Mouse (Mus musculus): ENCODE data around the gene Ncdn. TPM values are rescaled to one million over a fixed set of nuclear protein-coding genes. Genes with fewer than 3 reads are reported as not detected.

Ncdn gene
- polyA plus RNA-seq, 1 experiment from 2014 or later: 116 TPM

GRCm38 (mm10) chr4:126754736-126755374 is 1.6 kb upstream of the Ncdn start:
- no peak for ATAC-seq (ENCODE audit: low FRiP score)
- 49% methylated on average over 12 of the region's 12 CpGs for WGBS
- Histone ChIP-seq H3K4me3 (replicated peaks; ENCODE audit: low read length) (peak overlapping the region; percentile 95), H3K4me2 (replicated peaks) (peak overlapping the region; percentile 91), H3K27ac (no peak overlapping the region), H3K9me3 (ENCODE audit: control insufficient read depth, low read length) (no peaks in the 10 kb centered on the region), H3K9ac (peak overlapping the region; percentile 95), H3K4me1 (replicated peaks; ENCODE audit: control insufficient read depth, insufficient read depth, low read length) (peaks cover 34% of the 10 kb centered on the region), H3K27me3 (ENCODE audit: control insufficient read depth, insufficient read depth, low read length) (no peaks in the 10 kb centered on the region), H3K36me3 (replicated peaks; ENCODE audit: control insufficient read depth, insufficient read depth) (peaks cover 13% of the 10 kb centered on the region)
- no peak for DNase-seq (ENCODE audit: low spot score)

DNA sequence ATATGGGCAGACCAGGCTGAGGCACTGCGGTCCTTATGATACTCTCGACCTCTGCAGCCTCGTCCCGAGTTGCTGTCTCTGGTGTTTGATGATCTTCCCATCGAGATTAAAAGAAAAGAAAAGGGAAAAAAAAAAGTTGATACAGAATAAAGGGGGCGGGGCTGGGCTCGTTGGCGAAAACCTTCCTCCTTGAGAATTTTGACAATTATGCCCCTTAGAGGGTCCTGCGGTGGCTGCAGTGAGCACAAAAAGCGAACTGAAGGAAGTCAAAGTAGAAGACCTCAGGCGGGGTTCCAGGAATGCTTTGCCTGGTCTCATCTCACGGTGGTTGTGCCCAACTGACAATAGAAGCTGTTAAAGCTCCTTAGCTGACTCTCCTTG is 983 bp upstream of the Ncdn start:
- no peaks in the 10 kb centered on the region for H3K9me3 ChIP-seq (ENCODE audit: control insufficient read depth, low read length)
- DNase-seq (ENCODE audit: low spot score) (no peak), ATAC-seq (ENCODE audit: low FRiP score) (no peak)
- H3K27ac ChIP-seq: peak overlapping the region; percentile 97
- H3K4me3 ChIP-seq (replicated peaks; ENCODE audit: low read length): peak overlapping the region; percentile 95
- under 1% methylated on average over 12 of the region's 12 CpGs for WGBS
- H3K36me3 ChIP-seq (replicated peaks; ENCODE audit: control insufficient read depth, insufficient read depth): peaks cover 12% of the 10 kb centered on the region
- no peaks in the 10 kb centered on the region for H3K27me3 ChIP-seq (ENCODE audit: control insufficient read depth, insufficient read depth, low read length)
- peak overlapping the region; percentile 95 for H3K9ac ChIP-seq
- H3K4me1 ChIP-seq (replicated peaks; ENCODE audit: control insufficient read depth, insufficient read depth, low read length): peaks cover 40% of the 10 kb centered on the region
- peak overlapping the region; percentile 91 for H3K4me2 ChIP-seq (replicated peaks)

GRCm38 (mm10) chr4:126752608-126753141 is 563 bp downstream of the Ncdn start:
- no peak for ATAC-seq (ENCODE audit: low FRiP score)
- Histone ChIP-seq H3K36me3 (replicated peaks; ENCODE audit: control insufficient read depth, insufficient read depth) (peaks cover 22% of the 10 kb centered on the region), H3K27ac (peak overlapping the region; percentile 97), H3K9me3 (ENCODE audit: control insufficient read depth, low read length) (no peaks in the 10 kb centered on the region), H3K4me3 (replicated peaks; ENCODE audit: low read length) (peak overlapping the region; percentile 95), H3K27me3 (ENCODE audit: control insufficient read depth, insufficient read depth, low read length) (no peaks in the 10 kb centered on the region), H3K4me2 (replicated peaks) (peak overlapping the region; percentile 91), H3K9ac (peak overlapping the region; percentile 95), H3K4me1 (replicated peaks; ENCODE audit: control insufficient read depth, insufficient read depth, low read length) (peaks cover 44% of the 10 kb centered on the region)
- under 1% methylated on average over 23 of the region's 23 CpGs for WGBS
- peak; percentile 46 for DNase-seq (ENCODE audit: low spot score)

GRCm38 (mm10) chr4:126752024-126752607 is 1.1 kb downstream of the Ncdn start:
- H3K4me3 ChIP-seq (replicated peaks; ENCODE audit: low read length): peak overlapping the region; percentile 95
- whole genome bisulfite sequencing: 5% methylated on average over 12 of the region's 13 CpGs
- ATAC-seq (ENCODE audit: low FRiP score) (no peak), DNase-seq (ENCODE audit: low spot score) (no peak)
- peaks cover 26% of the 10 kb centered on the region for H3K36me3 ChIP-seq (replicated peaks; ENCODE audit: control insufficient read depth, insufficient read depth)
- H3K9me3 ChIP-seq (ENCODE audit: control insufficient read depth, low read length): no peaks in the 10 kb centered on the region
- H3K27ac ChIP-seq: peak overlapping the region; percentile 97
- H3K27me3 ChIP-seq (ENCODE audit: control insufficient read depth, insufficient read depth, low read length): no peaks in the 10 kb centered on the region
- peak overlapping the region; percentile 91 for H3K4me2 ChIP-seq (replicated peaks)
- peak overlapping the region; percentile 95 for H3K9ac ChIP-seq
- peaks cover 44% of the 10 kb centered on the region for H3K4me1 ChIP-seq (replicated peaks; ENCODE audit: control insufficient read depth, insufficient read depth, low read length)

DNA sequence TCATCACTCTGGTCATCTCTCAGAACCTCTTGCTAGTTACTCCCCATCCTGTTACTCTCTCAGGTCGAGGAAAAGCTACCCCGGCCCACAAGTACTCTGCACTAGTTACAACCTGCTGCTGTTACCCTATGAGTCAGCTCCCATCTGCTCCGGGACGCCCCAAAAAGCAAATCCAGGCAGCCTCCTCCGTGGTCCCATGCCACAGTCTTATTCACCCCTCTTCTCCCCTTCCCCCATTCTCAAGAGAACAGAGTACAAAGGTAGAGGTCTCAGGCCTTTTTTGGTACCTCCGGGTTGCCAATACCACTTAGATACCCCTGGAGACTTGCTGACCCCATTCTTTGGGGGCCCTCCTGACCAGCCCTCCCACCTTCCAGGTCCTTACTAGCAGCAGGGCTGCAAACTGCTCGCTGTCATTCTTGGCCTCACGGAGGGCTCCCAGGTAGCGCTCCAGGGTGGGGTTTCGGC is 1.6 kb downstream of the Ncdn start:
- DNase-seq (ENCODE audit: low spot score) (no peak), ATAC-seq (ENCODE audit: low FRiP score) (no peak)
- Histone ChIP-seq H3K27ac (no peak overlapping the region), H3K36me3 (replicated peaks; ENCODE audit: control insufficient read depth, insufficient read depth) (peaks cover 32% of the 10 kb centered on the region), H3K9ac (peak overlapping the region; percentile 95), H3K4me1 (replicated peaks; ENCODE audit: control insufficient read depth, insufficient read depth, low read length) (peaks cover 44% of the 10 kb centered on the region), H3K4me2 (replicated peaks) (peak overlapping the region; percentile 91), H3K9me3 (ENCODE audit: control insufficient read depth, low read length) (no peaks in the 10 kb centered on the region), H3K4me3 (replicated peaks; ENCODE audit: low read length) (peak overlapping the region; percentile 95), H3K27me3 (ENCODE audit: control insufficient read depth, insufficient read depth, low read length) (no peaks in the 10 kb centered on the region)
- WGBS: 59% methylated on average over 10 of the region's 10 CpGs

DNA sequence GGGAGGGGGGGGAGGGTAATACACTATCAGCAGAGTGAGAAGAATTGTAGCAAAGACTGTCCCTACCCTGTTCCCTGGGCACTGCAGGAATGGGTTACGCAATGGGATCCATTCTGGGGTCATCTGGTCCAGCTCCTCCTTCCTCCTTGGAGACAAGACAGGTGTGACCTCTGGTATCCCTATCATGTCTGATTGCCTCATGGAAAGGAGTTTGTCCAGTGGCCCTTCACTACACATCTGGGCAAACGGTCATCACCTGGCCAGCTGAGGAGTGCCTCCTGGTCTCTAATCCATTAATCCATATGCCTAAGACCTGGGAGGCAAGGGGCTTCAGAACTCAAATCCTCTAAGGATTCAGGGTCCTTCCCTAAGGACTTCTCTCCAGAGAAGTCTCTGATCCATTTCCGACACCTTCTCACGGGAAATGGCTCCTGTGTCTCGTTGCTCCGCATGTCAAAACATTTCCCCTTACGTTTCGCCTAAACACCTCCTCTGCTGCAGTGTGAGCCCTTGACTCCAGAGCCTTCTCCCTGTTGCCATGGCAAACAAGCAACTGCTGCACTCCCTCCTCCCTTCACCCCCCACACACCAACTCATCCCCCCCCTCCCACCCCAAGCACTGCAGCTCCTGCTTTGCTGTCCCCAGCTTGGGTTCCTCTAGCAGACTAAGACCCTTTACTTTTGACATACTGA is 2.2 kb downstream of the Ncdn start:
- DNase-seq (ENCODE audit: low spot score) (no peak), ATAC-seq (ENCODE audit: low FRiP score) (no peak)
- 76% methylated on average over 8 of the region's 8 CpGs for WGBS
- H3K36me3 ChIP-seq (replicated peaks; ENCODE audit: control insufficient read depth, insufficient read depth): peaks cover 37% of the 10 kb centered on the region
- H3K4me1 ChIP-seq (replicated peaks; ENCODE audit: control insufficient read depth, insufficient read depth, low read length): peaks cover 44% of the 10 kb centered on the region
- no peak overlapping the region for H3K27ac ChIP-seq
- peak overlapping the region; percentile 95 for H3K4me3 ChIP-seq (replicated peaks; ENCODE audit: low read length)
- no peaks in the 10 kb centered on the region for H3K27me3 ChIP-seq (ENCODE audit: control insufficient read depth, insufficient read depth, low read length)
- peak overlapping the region; percentile 95; the same call in 1 of the 2 replicates for H3K9ac ChIP-seq
- H3K4me2 ChIP-seq (replicated peaks): peak overlapping the region; percentile 91
- no peaks in the 10 kb centered on the region for H3K9me3 ChIP-seq (ENCODE audit: control insufficient read depth, low read length)

DNA sequence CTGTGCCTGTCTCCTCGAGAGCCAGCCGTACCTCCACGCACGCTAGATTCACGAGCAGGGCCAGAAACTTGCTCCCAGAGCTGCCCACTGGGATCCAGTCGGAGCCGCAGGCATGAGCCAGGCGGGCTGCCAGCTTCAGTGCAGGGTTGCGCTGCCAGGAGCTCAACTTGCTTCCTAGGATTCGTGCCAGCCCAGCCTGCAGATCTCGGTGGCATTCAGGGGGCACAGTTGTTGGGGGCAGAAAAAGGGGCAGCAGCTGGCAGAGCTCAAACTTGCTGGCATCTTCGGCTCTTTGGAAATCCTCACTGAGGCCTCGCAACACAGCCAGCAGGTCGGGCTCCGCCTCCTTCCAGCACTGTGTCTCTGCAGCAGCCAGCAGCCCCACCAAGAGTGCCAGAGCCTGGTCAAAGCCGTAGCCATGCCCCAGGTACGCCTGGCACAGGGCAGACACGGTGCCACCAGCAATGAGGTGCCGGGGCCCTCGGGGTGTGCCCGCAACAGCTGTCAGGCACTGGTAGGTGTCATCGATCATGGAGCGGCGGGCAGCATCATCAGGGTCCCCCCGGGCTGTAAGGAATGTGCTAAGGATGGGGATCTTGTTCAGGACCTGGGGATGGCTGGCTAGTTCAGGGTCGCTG is 3.1 kb downstream of the Ncdn start:
- Histone ChIP-seq H3K27ac (no peak overlapping the region), H3K4me3 (replicated peaks; ENCODE audit: low read length) (no peak overlapping the region), H3K36me3 (replicated peaks; ENCODE audit: control insufficient read depth, insufficient read depth) (peaks cover 46% of the 10 kb centered on the region), H3K4me2 (replicated peaks) (peak overlapping the region; percentile 31), H3K4me1 (replicated peaks; ENCODE audit: control insufficient read depth, insufficient read depth, low read length) (peaks cover 42% of the 10 kb centered on the region), H3K9ac (peak overlapping the region; percentile 20; the same call in 1 of the 2 replicates), H3K27me3 (ENCODE audit: control insufficient read depth, insufficient read depth, low read length) (no peaks in the 10 kb centered on the region), H3K9me3 (ENCODE audit: control insufficient read depth, low read length) (no peaks in the 10 kb centered on the region)
- peak; percentile 73 for DNase-seq (ENCODE audit: low spot score)
- 70% methylated on average over 26 of the region's 26 CpGs for WGBS
- no peak for ATAC-seq (ENCODE audit: low FRiP score)

DNA sequence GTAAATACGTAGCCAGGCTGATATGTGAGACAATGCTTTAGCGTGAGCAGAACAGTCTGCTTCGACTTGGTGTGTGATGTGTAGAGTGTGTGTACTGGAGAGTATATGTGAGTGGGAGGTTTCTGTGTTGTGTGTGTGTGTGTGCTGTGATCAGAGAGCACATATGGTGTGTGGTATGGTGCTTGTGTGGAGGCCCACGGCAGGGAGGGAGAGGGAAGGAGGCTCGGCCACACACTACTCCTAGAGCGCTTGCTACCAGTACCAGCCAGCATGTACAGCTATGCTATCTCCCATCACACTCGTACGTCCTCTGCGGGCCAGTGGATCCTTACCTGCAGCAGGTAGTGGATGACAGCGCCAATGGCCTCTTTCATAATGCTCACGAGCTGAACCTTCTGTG is 3.7 kb downstream of the Ncdn start:
- peak overlapping the region; percentile 28 for H3K4me2 ChIP-seq (replicated peaks)
- peak overlapping the region; percentile 20; the same call in 1 of the 2 replicates for H3K9ac ChIP-seq
- WGBS: 86% methylated on average over 11 of the region's 11 CpGs
- no peak for DNase-seq (ENCODE audit: low spot score)
- peaks cover 52% of the 10 kb centered on the region for H3K36me3 ChIP-seq (replicated peaks; ENCODE audit: control insufficient read depth, insufficient read depth)
- no peaks in the 10 kb centered on the region for H3K27me3 ChIP-seq (ENCODE audit: control insufficient read depth, insufficient read depth, low read length)
- H3K4me3 ChIP-seq (replicated peaks; ENCODE audit: low read length): no peak overlapping the region
- H3K27ac ChIP-seq: no peak overlapping the region
- H3K9me3 ChIP-seq (ENCODE audit: control insufficient read depth, low read length): no peaks in the 10 kb centered on the region
- ATAC-seq (ENCODE audit: low FRiP score): no peak
- H3K4me1 ChIP-seq (replicated peaks; ENCODE audit: control insufficient read depth, insufficient read depth, low read length): peaks cover 36% of the 10 kb centered on the region

- DNase-seq (ENCODE audit: low spot score) (no peak), ATAC-seq (ENCODE audit: low FRiP score) (no peak)
- Histone ChIP-seq H3K36me3 (replicated peaks; ENCODE audit: control insufficient read depth, insufficient read depth) (peaks cover 61% of the 10 kb centered on the region), H3K9ac (no peak overlapping the region; the same call in 1 of the 2 replicates), H3K4me2 (replicated peaks) (no peak overlapping the region), H3K4me3 (replicated peaks; ENCODE audit: low read length) (no peak overlapping the region), H3K9me3 (ENCODE audit: control insufficient read depth, low read length) (no peaks in the 10 kb centered on the region), H3K27ac (no peak overlapping the region), H3K27me3 (ENCODE audit: control insufficient read depth, insufficient read depth, low read length) (peaks cover 3% of the 10 kb centered on the region; the same call in 1 of the 2 replicates), H3K4me1 (replicated peaks; ENCODE audit: control insufficient read depth, insufficient read depth, low read length) (peaks cover 36% of the 10 kb centered on the region)
- 92% methylated on average over 8 of the region's 8 CpGs for WGBS
Measured at GRCm38 (mm10) chr4:126748381-126748780, 4.9 kb downstream of the Ncdn start.

All from hindbrain, embryonic 14.5 days (tissue).